Mouse (Mus musculus) intestine, embryonic 14.5 days (tissue): ENCODE measurements around the gene Grik3. TPM values are rescaled to one million over a fixed set of nuclear protein-coding genes. Genes with fewer than 3 reads are reported as not detected.

ENCODE experiments used
- ATAC-seq: fragments of 200-750 bp; cut with Nextera tagmentation; replicated peaks from 2 replicates; pipeline ENCODE4 v1.8.0; 2017; ENCODE audit warnings: low read depth, moderate number of reproducible peaks, moderate TSS enrichment, moderate library complexity; ENCODE audit not compliant: low FRiP score, low TSS enrichment
- DNase-seq: peaks from one replicate; pipeline ENCODE4 v3.0.0-alpha.2; 2018; ENCODE audit warnings: low spot score
- H3K27ac ChIP-seq: fragments of 300-500 bp; sonication (generic); 2 replicates; pipeline ENCODE4 v1.5.1; 2014; ENCODE audit warnings: low read depth, mild to moderate bottlenecking, control low read depth
- H3K27me3 ChIP-seq: fragments of 300-500 bp; sonication (generic); replicated peaks from 2 replicates; pipeline ENCODE4 v1.6.1; 2014; ENCODE audit warnings: low read length, control low read depth; ENCODE audit not compliant: control insufficient read depth, insufficient read depth
- H3K36me3 ChIP-seq: fragments of 300-500 bp; sonication (generic); 2 replicates; pipeline ENCODE4 v1.6.1; 2014; ENCODE audit warnings: low read length, control low read depth; ENCODE audit not compliant: control insufficient read depth, insufficient read depth
- H3K4me1 ChIP-seq: fragments of 300-500 bp; sonication (generic); replicated peaks from 2 replicates; pipeline ENCODE4 v1.6.1; 2014; ENCODE audit warnings: low read length, control low read depth, mixed read lengths; ENCODE audit not compliant: control insufficient read depth, insufficient read depth
- H3K4me2 ChIP-seq: fragments of 300-500 bp; sonication (generic); 2 replicates; pipeline ENCODE4 v1.6.1; 2014; ENCODE audit warnings: low read length
- H3K4me3 ChIP-seq: fragments of 300-500 bp; sonication (generic); 2 replicates; pipeline ENCODE4 v1.5.1; 2014; ENCODE audit warnings: low read depth, low read length, control low read depth, mixed read lengths
- H3K9ac ChIP-seq: fragments of 300-500 bp; sonication (generic); 2 replicates; pipeline ENCODE4 v1.6.1; 2014; ENCODE audit warnings: mild to moderate bottlenecking, low read length
- H3K9me3 ChIP-seq: fragments of 300-500 bp; sonication (generic); 2 replicates; pipeline ENCODE4 v1.6.1; 2016; ENCODE audit warnings: low read length, control low read depth; ENCODE audit not compliant: control insufficient read depth
- WGBS: fragments of 180-500 bp; shearing (Covaris S2); extraction: QIAGEN DNeasy Blood & Tissue Kit; methylation state at CpG from one replicate; pipeline ENCODE4 v1.1.7; 2014; 5-methylcytosine and 5-hydroxymethylcytosine counted together
- polyA plus RNA-seq: library from polyadenylated mRNA; unstranded; fragments of >200 nt; fragmentation: Nextera tagmentation; extraction: Ambion mirVana; gene quantifications from 2 replicates; pipeline ENCODE4 v1.2.1, GENCODE M21; 2014

Gene Grik3
- polyA plus RNA-seq, 1 experiment from 2014 or later: 0.78 TPM

DNA sequence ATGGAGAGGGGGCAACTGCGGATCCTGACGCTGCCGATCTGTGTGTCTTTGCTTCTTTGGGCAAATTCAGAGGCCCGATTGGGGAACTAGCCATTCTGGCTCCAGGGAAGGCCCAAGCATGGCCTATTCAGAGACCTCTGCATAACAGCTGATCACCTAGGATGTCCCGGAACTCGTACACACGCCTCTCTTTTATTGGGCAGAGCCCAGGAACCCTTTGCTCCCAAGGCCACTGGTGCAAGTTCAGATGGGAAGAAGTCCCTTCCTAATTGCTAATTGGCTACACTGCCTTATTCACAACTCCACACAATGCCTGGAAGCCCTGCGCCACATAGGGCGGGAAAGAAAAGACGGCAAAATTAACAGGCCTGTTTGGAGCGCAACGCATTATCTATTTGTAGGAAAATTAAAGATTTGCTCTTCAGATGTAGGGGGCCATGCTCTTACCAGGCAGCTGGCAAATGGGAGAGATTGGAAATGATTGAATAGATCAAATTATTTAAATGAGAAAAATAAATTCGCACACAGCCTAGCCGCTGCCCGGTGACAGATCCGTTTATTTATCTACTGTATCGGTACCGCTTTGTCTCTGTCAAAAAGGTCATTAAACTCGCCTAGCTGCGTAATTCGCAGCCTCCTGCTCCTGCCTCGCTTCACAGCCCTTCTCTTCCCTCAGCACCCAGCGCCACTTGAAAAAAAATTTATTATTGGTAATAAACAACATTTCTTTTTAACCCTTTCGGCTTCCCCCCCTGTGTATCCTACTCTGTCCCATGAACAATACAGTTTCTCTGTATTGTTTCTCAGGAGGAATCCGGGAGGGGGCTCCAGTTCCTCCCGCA is 1.5 kb upstream of the Grik3 start:
- Histone ChIP-seq H3K4me3 (0 out of 2 replicates have a peak overlapping the region, but pooled peaks have one; percentile 26), H3K27me3 (peaks cover 100% of the 10 kb centered on the region), H3K9ac (no peak overlapping the region), H3K4me2 (no peak overlapping the region), H3K27ac (no peak overlapping the region), H3K9me3 (no peaks in the 10 kb centered on the region), H3K36me3 (no peaks in the 10 kb centered on the region), H3K4me1 (peaks cover 4% of the 10 kb centered on the region; the same call in 1 of the 2 replicates)
- WGBS: 3% methylated on average over 26 of the region's 26 CpGs
- DNase-seq: no peak
- no peak for ATAC-seq

DNA sequence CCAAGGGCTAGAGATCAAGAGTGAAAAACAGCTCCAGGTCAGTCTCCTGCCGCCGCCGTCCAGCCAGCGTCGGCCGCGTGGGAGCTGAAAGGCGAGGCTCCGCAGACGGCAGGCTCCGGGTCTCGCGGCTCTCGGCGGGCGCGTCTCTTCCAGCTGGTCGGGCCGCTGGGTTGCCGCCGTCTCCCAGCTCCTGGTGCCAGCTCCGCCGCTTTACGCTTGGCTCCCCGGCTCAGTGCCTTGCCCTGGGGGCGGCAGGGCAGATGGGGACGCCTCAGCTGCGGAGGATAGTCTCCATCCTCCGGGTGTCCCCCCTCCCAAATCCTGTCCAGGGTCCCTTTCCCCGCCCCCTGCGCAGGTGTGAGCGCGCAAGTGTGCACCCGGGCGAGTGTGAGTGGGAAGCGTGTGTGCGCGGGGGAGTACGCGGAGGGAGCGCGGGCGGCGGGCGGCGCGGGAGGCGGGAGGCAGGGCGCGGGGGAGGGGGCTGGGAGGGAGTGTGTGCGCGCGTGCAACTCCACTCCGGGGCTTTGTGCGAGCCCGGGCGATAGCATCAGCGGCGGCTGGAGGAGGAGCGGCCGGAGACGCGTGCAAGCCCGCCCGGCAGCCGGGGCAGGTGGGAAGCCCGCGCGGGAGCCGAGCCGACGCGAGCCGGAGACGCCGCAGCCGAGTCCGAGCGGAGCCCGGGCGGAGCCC is 454 bp upstream of the Grik3 start:
- ATAC-seq (peak; percentile 71), DNase-seq (peak; percentile 71)
- no peak overlapping the region for H3K27ac ChIP-seq
- H3K4me3 ChIP-seq: peak overlapping the region; percentile 26
- H3K36me3 ChIP-seq: no peaks in the 10 kb centered on the region
- H3K4me1 ChIP-seq: peaks cover 4% of the 10 kb centered on the region; the same call in 1 of the 2 replicates
- no peaks in the 10 kb centered on the region for H3K9me3 ChIP-seq
- WGBS: under 1% methylated on average over 74 of the region's 81 CpGs
- no peak overlapping the region for H3K9ac ChIP-seq
- H3K4me2 ChIP-seq: peak overlapping the region; percentile 44
- peaks cover 100% of the 10 kb centered on the region for H3K27me3 ChIP-seq

DNA sequence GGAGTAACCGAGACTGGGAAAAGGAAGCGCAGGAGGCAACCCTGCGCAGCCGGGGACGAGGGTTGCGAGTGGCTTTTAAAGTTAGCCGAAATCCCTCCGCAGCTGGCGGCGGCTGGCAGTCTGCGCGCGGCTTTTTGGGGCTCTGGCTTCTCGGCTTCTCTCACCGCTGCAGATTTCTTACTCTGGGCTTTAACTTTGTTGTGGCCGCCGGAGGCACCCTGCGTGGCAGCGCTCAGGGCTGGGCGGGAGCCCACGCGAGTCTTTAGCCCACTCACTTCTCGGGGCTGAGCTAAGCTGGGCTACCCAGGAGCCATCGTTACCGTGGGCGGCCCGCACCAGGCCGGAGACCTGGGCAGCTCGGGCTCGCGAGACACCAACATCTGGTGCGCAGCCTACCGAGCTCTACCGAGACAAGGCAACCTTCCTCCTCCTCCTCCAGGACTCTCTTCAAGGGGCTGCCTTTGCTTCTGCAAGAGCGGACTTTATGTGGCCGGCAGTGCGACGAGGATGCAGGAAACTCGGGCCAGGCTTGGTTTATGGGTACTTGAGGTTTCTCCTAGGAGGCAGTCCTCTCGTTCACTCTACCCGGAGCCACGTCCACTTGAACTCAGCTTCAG is 1.1 kb downstream of the Grik3 start:
- H3K9me3 ChIP-seq: no peaks in the 10 kb centered on the region
- under 1% methylated on average over 42 of the region's 42 CpGs for WGBS
- peak overlapping the region; percentile 44 for H3K4me2 ChIP-seq
- no peak overlapping the region for H3K27ac ChIP-seq
- DNase-seq (peak; percentile 62), ATAC-seq (no peak)
- peaks cover 99% of the 10 kb centered on the region for H3K27me3 ChIP-seq
- H3K4me1 ChIP-seq: peaks cover 4% of the 10 kb centered on the region; the same call in 1 of the 2 replicates
- no peaks in the 10 kb centered on the region for H3K36me3 ChIP-seq
- no peak overlapping the region for H3K9ac ChIP-seq
- H3K4me3 ChIP-seq: peak overlapping the region; percentile 26

DNA sequence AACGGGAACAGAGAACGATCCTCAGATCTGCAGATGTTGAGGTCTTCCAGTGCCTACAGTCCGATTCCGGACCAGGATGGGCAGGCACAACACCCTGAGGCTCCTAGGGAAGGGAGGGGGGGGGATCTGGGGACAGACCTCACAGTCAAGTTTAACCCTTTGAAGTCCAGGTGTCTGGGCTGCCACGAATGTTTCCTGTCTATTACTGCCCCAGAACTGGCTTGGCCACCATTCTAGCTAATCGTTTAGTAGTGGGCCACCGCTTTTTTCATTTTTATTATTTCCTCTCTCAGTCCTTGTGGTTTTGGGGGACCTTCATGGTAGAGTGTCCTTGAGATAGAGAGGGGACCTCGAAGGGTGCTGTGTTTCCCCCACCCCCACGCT is 1.6 kb downstream of the Grik3 start:
- 20% methylated on average over 9 of the region's 9 CpGs for WGBS
- H3K27me3 ChIP-seq: peaks cover 99% of the 10 kb centered on the region
- DNase-seq: no peak
- H3K27ac ChIP-seq: no peak overlapping the region
- H3K4me1 ChIP-seq: peaks cover 4% of the 10 kb centered on the region; the same call in 1 of the 2 replicates
- peak overlapping the region; percentile 26; the same call in 1 of the 2 replicates for H3K4me3 ChIP-seq
- no peak overlapping the region for H3K4me2 ChIP-seq
- H3K9ac ChIP-seq: no peak overlapping the region
- H3K36me3 ChIP-seq: no peaks in the 10 kb centered on the region
- no peaks in the 10 kb centered on the region for H3K9me3 ChIP-seq
- no peak for ATAC-seq

DNA sequence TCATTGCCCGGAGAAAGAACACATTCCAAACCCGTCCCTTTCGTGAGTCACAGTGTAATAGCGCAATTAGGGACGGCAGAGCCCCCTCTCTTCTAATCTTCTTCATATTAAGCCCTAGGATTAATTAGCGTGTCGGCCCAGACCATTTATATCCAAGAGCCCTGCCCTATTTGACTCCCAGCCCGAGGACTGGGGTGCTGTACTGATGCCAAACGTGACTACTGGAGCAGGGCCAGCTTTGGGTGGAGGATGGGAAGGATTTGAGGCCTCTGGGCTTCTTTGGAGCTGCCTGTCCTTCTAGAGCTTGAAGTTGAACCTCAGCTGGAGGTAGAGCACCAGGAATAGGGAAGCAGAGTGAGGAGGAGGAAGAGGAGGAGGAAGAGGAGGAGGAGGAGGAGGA is 2.2 kb downstream of the Grik3 start:
- ATAC-seq: no peak
- WGBS: 24% methylated on average over 9 of the region's 9 CpGs
- DNase-seq: no peak
- Histone ChIP-seq H3K27me3 (peaks cover 99% of the 10 kb centered on the region), H3K4me3 (no peak overlapping the region), H3K4me2 (no peak overlapping the region), H3K4me1 (peaks cover 4% of the 10 kb centered on the region; the same call in 1 of the 2 replicates), H3K9ac (no peak overlapping the region), H3K9me3 (no peaks in the 10 kb centered on the region), H3K27ac (no peak overlapping the region), H3K36me3 (no peaks in the 10 kb centered on the region)

DNA sequence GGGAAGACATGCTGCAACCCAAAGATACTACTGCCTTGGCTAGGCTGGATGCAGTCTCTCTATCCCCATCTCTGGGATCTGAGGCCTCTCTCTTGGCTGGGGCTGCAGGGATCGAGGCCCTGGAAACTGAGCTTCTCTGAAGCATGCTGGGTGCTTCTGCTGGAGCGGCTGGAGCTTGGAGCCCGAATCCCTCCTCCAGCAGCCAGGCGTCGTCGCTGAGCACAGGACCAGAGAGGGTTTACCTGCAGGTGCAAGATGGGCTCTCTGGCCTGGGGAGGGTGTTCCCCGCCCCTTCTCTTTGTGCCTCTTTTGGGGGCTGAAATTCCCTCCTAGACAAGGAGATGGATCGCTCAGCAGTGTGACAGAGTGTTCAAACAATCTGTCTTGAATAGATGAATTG is 2.6 kb downstream of the Grik3 start:
- Histone ChIP-seq H3K4me1 (peaks cover 4% of the 10 kb centered on the region; the same call in 1 of the 2 replicates), H3K27me3 (peaks cover 99% of the 10 kb centered on the region), H3K4me3 (no peak overlapping the region), H3K9ac (no peak overlapping the region), H3K4me2 (no peak overlapping the region), H3K27ac (no peak overlapping the region), H3K36me3 (no peaks in the 10 kb centered on the region), H3K9me3 (no peaks in the 10 kb centered on the region)
- whole genome bisulfite sequencing: 13% methylated on average over 8 of the region's 8 CpGs
- no peak for ATAC-seq
- no peak for DNase-seq

DNA sequence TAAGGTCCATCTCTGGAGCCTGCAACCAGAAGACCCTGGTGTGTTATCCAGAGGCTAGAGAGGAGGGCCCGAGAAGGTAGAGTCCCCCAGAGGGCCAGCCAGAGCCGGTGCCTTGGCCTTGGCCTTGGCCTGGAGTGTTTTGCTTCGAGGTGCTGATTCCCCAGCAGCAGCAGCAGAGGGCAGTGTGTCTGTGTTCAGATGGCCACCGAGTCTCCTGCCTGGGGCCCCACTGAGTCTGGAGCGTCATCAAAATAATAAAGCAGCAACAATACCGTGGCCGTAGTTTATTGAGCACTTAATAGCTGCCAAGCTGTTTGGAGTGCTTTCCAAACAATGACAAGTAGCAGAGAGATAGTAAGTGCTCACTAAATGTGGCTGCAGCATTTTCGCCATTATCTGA is 5.0 kb downstream of the Grik3 start:
- Histone ChIP-seq H3K9ac (no peak overlapping the region), H3K9me3 (no peaks in the 10 kb centered on the region), H3K27ac (no peak overlapping the region), H3K27me3 (peaks cover 90% of the 10 kb centered on the region), H3K36me3 (no peaks in the 10 kb centered on the region), H3K4me1 (peaks cover 4% of the 10 kb centered on the region; the same call in 1 of the 2 replicates), H3K4me2 (no peak overlapping the region), H3K4me3 (no peak overlapping the region)
- WGBS: 30% methylated on average over 8 of the region's 8 CpGs
- DNase-seq: no peak
- no peak for ATAC-seq

DNA sequence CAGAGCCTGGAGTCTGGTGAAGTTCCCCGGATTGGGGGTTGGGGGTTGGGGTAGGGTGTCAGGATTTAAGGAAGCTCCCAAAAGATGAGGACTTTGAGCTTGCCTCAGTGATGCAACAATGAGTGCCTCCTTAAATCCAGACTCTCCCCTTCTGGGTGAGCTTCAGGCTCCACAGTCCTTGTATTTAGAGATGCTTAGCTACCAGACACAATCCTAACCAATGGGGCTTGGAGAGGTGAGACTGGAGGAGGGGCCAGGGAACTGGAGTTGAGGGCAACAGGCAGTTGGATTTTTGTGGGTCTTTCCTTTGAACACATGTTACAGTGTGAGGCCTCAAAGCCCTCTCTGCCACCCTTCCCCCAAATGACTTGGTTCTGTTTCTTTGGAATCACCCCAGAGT is 6.5 kb downstream of the Grik3 start:
- Histone ChIP-seq H3K27me3 (peaks cover 80% of the 10 kb centered on the region), H3K4me2 (no peak overlapping the region)

More for the DNA sequence above, 6.5 kb downstream of the Grik3 start:
- Histone ChIP-seq H3K9me3 (no peaks in the 10 kb centered on the region), H3K36me3 (no peaks in the 10 kb centered on the region), H3K27ac (no peak overlapping the region), H3K4me3 (no peak overlapping the region), H3K9ac (no peak overlapping the region), H3K4me1 (no peaks in the 10 kb centered on the region)
- ATAC-seq: no peak
- no peak for DNase-seq
- WGBS: 5% methylated on average over 1 of the region's 1 CpGs
